Mouse (Mus musculus) limb, embryonic 15.5 days (tissue): ENCODE measurements around the gene Gm10097. TPM values are rescaled to one million over a fixed set of nuclear protein-coding genes. Genes with fewer than 3 reads are reported as not detected.
A peak's percentile ranks its signal among the peaks of the same experiment; 100 is the strongest.

ENCODE experiments used
- ATAC-seq: fragments of 200-750 bp; cut with Nextera tagmentation; 2 replicates; pipeline ENCODE4 v1.8.0; 2017; ENCODE audit warnings: low read depth, moderate TSS enrichment; ENCODE audit not compliant: insufficient number of reproducible peaks, low FRiP score, low TSS enrichment
- H3K27ac ChIP-seq: fragments of 300-500 bp; sonication (generic); 2 replicates; pipeline ENCODE4 v1.5.1; 2015; ENCODE audit warnings: moderate library complexity, mild to moderate bottlenecking, inconsistent platforms
- H3K27me3 ChIP-seq: fragments of 300-500 bp; sonication (generic); 2 replicates; pipeline ENCODE4 v1.6.1; 2015; ENCODE audit warnings: inconsistent platforms
- H3K36me3 ChIP-seq: fragments of 300-500 bp; sonication (generic); 2 replicates; pipeline ENCODE4 v1.6.1; 2015; ENCODE audit warnings: inconsistent platforms
- H3K4me1 ChIP-seq: fragments of 300-500 bp; sonication (generic); 2 replicates; pipeline ENCODE4 v1.6.1; 2015; ENCODE audit warnings: inconsistent platforms
- H3K4me2 ChIP-seq: fragments of 300-500 bp; sonication (generic); 2 replicates; pipeline ENCODE4 v1.6.1; 2015; ENCODE audit warnings: mild to moderate bottlenecking, inconsistent platforms
- H3K4me3 ChIP-seq: fragments of 300-500 bp; sonication (generic); 2 replicates; pipeline ENCODE4 v1.5.1; 2015; ENCODE audit warnings: mild to moderate bottlenecking, inconsistent platforms
- H3K9ac ChIP-seq: fragments of 300-500 bp; sonication (generic); 2 replicates; pipeline ENCODE4 v1.6.1; 2015; ENCODE audit warnings: inconsistent platforms
- H3K9me3 ChIP-seq: fragments of 300-500 bp; sonication (generic); 2 replicates; pipeline ENCODE4 v1.6.1; 2016; ENCODE audit warnings: inconsistent platforms
- WGBS: fragments of 180-500 bp; shearing (Covaris S2); methylation state at CpG from one replicate; pipeline ENCODE4 v1.1.7; 2015; 5-methylcytosine and 5-hydroxymethylcytosine counted together
- polyA plus RNA-seq: library from polyadenylated mRNA; unstranded; fragments of >200 nt; fragmentation: Nextera tagmentation; extraction: Ambion mirVana; gene quantifications from 2 replicates; pipeline ENCODE4 v1.2.1, GENCODE M21; 2015

The Gm10097 gene
- polyA plus RNA-seq, 1 experiment from 2014 or later, result 0.15 TPM

DNA sequence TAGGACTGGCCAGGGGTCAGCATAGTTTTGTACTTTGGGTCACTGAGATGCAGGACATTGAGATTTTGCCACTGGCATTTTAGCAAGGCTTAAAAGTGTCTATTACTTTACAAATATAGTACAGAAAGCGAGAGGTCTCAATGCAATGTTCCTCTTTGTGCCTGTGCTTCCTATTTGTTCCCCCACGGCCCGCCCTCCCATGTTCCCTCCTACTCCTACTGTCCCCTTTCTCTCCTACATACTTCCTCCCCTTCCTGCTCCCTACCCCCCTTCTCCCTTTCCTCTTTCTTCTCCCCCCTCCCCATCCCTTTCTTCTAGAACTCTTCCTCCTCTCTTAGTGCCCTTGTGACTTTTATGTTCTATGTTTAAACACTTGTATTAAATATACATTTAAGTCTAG, 12.1 kb upstream of the Gm10097 start:
- Histone ChIP-seq H3K9ac (no peak overlapping the region), H3K4me1 (no peaks in the 10 kb centered on the region), H3K27ac (no peak overlapping the region), H3K36me3 (peaks cover 23% of the 10 kb centered on the region), H3K27me3 (no peaks in the 10 kb centered on the region), H3K4me3 (no peak overlapping the region), H3K9me3 (no peaks in the 10 kb centered on the region), H3K4me2 (no peak overlapping the region)
- no peak for ATAC-seq
- WGBS, result 93% methylated on average over 3 of the region's 3 CpGs

DNA sequence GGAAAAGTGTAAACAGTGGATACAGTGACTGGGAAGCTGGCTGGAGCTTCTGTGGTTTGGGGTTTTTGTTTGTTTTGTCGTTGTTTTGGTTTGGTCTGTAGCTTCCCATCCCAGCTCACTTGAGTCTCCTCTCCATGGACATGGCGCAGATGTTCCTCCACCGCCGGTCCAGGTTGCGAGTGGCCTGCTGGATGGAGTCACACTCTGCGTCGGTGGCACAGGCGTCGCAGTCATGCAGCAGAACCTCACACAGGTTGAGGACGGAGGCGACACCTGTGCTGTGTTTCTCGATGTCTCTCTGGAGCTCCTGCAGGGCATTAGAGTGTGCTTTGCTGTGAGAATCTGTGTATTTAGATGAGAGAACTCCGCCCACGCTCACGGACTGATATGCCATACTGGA, 11.3 kb upstream of the Gm10097 start:
- Histone ChIP-seq H3K9ac (no peak overlapping the region), H3K27me3 (no peaks in the 10 kb centered on the region), H3K27ac (no peak overlapping the region), H3K4me1 (no peaks in the 10 kb centered on the region), H3K9me3 (no peaks in the 10 kb centered on the region), H3K4me3 (no peak overlapping the region), H3K36me3 (peaks cover 19% of the 10 kb centered on the region), H3K4me2 (no peak overlapping the region)
- ATAC-seq, result no peak
- 93% methylated on average over 15 of the region's 15 CpGs for WGBS

DNA sequence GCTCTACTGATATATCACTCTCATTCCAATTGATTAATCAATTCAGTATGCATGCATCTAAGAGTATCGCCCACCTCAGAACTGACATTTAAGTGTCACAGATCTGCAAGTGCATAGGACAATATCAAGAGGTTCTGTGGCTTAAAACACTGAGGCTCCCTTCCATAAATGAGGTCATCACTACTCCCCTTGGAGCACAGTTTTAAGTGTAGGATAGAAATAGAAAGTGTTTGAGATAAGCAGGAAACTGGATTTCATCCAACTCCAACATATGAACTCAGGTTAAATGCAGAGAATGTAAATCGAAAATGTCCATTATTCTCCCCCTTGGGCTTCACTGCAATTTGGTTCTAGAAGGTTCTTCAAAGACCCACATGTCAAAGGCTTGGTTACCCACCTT, 10.1 kb upstream of the Gm10097 start:
- H3K4me3 ChIP-seq, result no peak overlapping the region
- no peak for ATAC-seq
- no peaks in the 10 kb centered on the region for H3K9me3 ChIP-seq
- H3K27me3 ChIP-seq, result no peaks in the 10 kb centered on the region
- H3K4me2 ChIP-seq, result no peak overlapping the region
- no peak overlapping the region for H3K27ac ChIP-seq
- H3K36me3 ChIP-seq, result peaks cover 19% of the 10 kb centered on the region
- H3K4me1 ChIP-seq, result no peaks in the 10 kb centered on the region
- WGBS, result 76% methylated on average over 2 of the region's 2 CpGs
- no peak overlapping the region for H3K9ac ChIP-seq

DNA sequence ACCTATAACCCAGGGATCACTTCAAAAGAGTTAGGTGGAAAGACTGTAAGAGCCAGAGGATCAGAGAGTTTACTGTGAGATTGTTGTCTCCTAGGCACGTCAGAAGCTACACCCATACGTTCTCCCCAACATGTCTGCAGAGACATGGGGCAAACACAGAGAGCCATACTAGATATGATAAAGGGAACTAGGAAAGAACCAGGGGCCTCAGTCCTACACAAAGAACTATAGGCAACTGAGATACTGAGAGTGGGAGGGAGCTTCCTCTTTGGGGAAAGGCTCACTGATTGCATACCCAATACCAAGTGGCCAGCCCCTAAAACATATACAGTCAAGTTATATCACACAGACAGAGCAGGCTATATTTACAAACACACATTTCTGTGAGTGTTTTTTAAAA, 9.0 kb upstream of the Gm10097 start:
- 78% methylated on average over 2 of the region's 2 CpGs for WGBS
- H3K36me3 ChIP-seq, result peaks cover 19% of the 10 kb centered on the region
- H3K4me2 ChIP-seq, result no peak overlapping the region
- ATAC-seq, result no peak
- no peak overlapping the region for H3K9ac ChIP-seq
- no peaks in the 10 kb centered on the region for H3K9me3 ChIP-seq
- H3K27ac ChIP-seq, result no peak overlapping the region
- no peaks in the 10 kb centered on the region for H3K27me3 ChIP-seq
- no peak overlapping the region for H3K4me3 ChIP-seq
- no peaks in the 10 kb centered on the region for H3K4me1 ChIP-seq

DNA sequence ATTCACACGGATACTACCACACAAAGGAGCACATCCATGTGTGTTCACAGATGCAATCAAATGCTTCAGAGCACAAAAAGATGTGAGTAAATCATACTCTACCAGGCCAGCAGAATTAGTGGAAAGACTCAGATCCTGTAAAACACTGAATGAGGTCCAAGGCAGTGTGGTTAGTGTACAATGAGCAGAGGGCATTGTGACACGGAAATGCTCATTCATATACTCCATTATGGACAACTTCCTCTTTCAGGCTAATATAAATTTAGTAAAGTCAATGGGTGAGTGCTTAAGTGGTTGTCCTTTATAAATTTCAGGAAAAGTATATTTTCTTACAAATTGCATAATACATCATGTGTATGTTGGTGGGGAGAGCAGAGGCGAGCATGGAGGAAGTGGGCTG, 1.9 kb upstream of the Gm10097 start:
- H3K9ac ChIP-seq, result no peak overlapping the region
- H3K36me3 ChIP-seq, result no peaks in the 10 kb centered on the region
- no peak overlapping the region for H3K4me3 ChIP-seq
- WGBS, result 84% methylated on average over 3 of the region's 3 CpGs
- no peaks in the 10 kb centered on the region for H3K27me3 ChIP-seq
- ATAC-seq, result no peak
- H3K27ac ChIP-seq, result no peak overlapping the region
- H3K4me2 ChIP-seq, result no peak overlapping the region
- no peaks in the 10 kb centered on the region for H3K9me3 ChIP-seq
- no peaks in the 10 kb centered on the region; the same call in 1 of the 2 replicates for H3K4me1 ChIP-seq

DNA sequence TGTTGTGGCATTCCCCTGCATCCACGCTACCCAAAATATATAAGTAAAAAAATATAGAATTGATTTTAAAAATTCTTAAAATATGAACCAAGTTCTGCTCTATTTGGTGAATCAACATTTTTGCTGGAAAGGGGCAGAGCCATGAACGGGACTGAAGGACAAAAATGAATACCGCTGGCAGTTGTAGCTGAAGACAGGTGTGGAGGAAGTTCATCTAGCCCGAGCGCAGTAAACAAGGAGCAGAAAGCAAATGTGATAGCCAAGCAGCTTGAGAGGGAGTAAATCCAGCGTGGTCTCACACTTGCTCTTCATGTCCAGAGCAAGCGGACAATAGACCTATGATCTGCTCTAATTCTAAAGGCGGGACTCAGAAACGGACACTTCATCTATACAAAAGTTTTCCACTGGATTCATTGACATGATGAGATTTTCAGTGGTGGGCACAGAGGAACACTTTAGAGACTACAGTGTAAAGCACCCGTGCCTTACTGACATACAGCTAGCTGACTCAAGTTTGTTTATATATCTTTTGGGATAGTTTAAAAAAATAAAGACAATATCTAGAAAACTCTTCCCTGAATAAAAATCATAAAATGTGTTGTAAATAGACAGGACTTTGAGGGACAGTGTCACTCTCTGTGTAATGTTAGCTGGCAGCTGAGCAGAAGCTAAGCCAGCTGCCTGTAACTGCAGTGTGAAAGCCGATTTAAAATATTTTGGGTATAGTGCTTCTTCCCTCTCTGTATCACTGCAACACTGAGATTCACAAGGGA, 1.4 kb downstream of the Gm10097 start:
- 69% methylated on average over 11 of the region's 11 CpGs for WGBS
- Histone ChIP-seq H3K4me2 (no peak overlapping the region), H3K27me3 (no peaks in the 10 kb centered on the region), H3K9ac (no peak overlapping the region), H3K4me1 (no peaks in the 10 kb centered on the region; the same call in 1 of the 2 replicates), H3K4me3 (no peak overlapping the region), H3K9me3 (no peaks in the 10 kb centered on the region), H3K36me3 (0 out of 2 replicates have a peak, but pooled peaks cover 4% of the 10 kb centered on the region), H3K27ac (no peak overlapping the region)
- ATAC-seq, result no peak

DNA sequence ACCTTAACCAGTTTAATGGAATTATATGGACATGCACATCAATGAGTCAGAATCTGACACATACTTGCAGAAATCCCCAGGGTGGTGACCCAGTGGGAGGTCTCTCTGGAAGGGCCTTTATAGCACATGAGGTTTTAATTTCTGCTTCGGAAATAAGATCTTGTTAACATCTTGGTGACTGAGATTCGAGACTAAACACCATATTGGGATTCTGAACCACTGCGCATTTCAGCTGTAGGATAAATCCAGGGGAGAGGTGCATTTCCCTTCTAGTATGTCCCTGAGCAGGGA, 1.9 kb downstream of the Gm10097 start:
- Histone ChIP-seq H3K4me2 (no peak overlapping the region), H3K4me3 (no peak overlapping the region), H3K4me1 (no peaks in the 10 kb centered on the region; the same call in 1 of the 2 replicates), H3K27me3 (no peaks in the 10 kb centered on the region), H3K27ac (no peak overlapping the region), H3K9ac (no peak overlapping the region), H3K36me3 (0 out of 2 replicates have a peak, but pooled peaks cover 5% of the 10 kb centered on the region), H3K9me3 (no peaks in the 10 kb centered on the region)
- 24% methylated on average over 3 of the region's 3 CpGs for WGBS
- ATAC-seq, result no peak; the same call in 1 of the 2 replicates

DNA sequence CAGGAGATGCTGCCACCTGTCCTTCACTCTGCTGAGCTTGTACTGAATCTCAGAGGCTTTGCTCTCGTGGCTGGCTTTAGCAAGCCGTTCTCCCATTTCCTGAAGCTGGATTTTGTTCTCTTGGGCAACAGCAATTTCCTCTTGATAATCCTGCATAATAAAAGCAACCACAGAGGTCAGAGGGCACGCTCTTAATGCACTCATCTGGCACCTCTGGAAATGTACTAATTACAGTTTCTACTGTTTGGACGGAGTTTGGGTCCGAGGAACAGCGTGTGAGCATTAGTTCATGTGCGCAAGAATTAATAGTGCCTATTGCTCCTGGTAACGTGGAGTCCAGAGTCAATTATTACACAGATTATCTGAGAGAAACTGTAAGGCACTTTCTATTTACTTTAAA, 3.1 kb downstream of the Gm10097 start:
- H3K4me1 ChIP-seq, result no peaks in the 10 kb centered on the region; the same call in 1 of the 2 replicates
- no peaks in the 10 kb centered on the region for H3K9me3 ChIP-seq
- no peak overlapping the region for H3K9ac ChIP-seq
- no peak overlapping the region for H3K4me2 ChIP-seq
- ATAC-seq, result no peak
- H3K27ac ChIP-seq, result no peak overlapping the region
- H3K36me3 ChIP-seq, result 0 out of 2 replicates have a peak, but pooled peaks cover 8% of the 10 kb centered on the region
- H3K27me3 ChIP-seq, result no peaks in the 10 kb centered on the region
- no peak overlapping the region for H3K4me3 ChIP-seq
- WGBS, result 46% methylated on average over 8 of the region's 8 CpGs

DNA sequence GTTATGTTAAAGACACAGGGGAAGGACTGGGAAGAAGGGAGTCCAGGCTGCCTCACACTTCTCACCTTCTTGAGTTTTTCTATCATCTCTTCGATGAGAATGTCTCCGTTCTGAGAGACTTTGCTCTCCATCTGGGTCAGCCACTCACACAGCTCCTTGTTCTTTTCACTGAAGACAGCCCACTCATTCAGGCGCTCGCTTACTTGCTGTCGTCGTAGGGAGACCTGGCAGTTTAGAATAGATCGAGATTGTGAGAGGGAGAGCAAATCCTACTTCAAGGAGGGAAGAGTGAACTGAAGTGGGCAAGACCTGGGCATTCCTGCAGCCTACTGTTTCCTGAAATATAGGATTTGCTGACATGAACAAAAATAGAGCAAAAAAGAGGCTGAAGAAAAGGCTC, 6.7 kb downstream of the Gm10097 start:
- H3K27me3 ChIP-seq, result no peaks in the 10 kb centered on the region
- no peak overlapping the region for H3K9ac ChIP-seq
- H3K36me3 ChIP-seq, result 0 out of 2 replicates have a peak, but pooled peaks cover 8% of the 10 kb centered on the region
- H3K4me3 ChIP-seq, result no peak overlapping the region
- no peaks in the 10 kb centered on the region; the same call in 1 of the 2 replicates for H3K4me1 ChIP-seq
- H3K27ac ChIP-seq, result no peak overlapping the region
- no peak for ATAC-seq
- WGBS, result 90% methylated on average over 7 of the region's 7 CpGs
- no peak overlapping the region for H3K4me2 ChIP-seq
- H3K9me3 ChIP-seq, result no peaks in the 10 kb centered on the region

DNA sequence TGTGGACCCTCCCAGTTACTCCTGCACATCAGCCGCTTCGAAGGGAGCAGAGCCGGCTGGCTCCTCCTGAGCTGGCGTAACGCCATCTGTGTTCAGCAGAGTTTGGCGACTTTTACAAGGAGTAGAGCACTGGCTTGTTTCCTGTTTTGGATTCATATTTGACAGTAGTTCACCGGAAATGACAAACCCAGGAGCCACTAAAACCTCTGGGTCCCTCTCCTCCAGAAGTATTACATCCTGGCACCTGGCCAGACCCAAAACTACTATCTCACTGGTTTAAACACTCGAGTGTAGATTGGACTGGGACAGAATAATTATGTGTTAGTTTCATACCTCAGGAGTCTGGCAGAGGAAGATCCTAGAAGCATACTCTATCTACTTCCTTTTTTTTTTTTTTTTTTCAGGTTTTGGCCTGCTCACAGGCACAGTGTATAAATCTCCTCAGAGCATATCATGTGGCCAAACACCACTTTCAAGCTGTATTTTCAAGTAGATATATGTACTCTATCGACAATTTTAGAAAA, 11.0 kb downstream of the Gm10097 start:
- H3K36me3 ChIP-seq, result 0 out of 2 replicates have a peak, but pooled peaks cover 4% of the 10 kb centered on the region
- no peaks in the 10 kb centered on the region for H3K4me1 ChIP-seq
- H3K9me3 ChIP-seq, result no peaks in the 10 kb centered on the region
- no peak overlapping the region for H3K27ac ChIP-seq
- no peak overlapping the region for H3K9ac ChIP-seq
- H3K27me3 ChIP-seq, result no peaks in the 10 kb centered on the region
- peak; percentile 77 for ATAC-seq
- no peak overlapping the region for H3K4me3 ChIP-seq
- H3K4me2 ChIP-seq, result no peak overlapping the region
- WGBS, result 32% methylated on average over 9 of the region's 9 CpGs

DNA sequence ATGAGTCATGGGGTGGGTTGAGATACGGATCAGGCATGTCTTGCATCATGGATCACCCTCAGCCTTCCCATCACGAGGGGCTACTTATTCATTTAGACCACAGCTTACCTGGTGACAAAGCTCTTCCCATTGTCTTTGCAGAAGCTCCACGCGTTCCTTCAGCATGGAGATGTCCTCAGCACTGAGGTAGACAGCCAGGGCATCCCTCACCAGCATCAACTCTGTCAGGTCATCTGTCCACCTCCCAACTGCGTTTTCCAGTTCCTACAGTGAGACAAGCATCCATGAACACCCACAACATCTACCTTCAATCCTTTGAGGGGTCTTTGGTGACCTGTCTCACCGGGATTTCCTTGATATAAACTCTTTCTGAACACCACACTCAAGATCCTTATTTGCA, 14.7 kb downstream of the Gm10097 start:
- Histone ChIP-seq H3K9ac (no peak overlapping the region), H3K4me2 (no peak overlapping the region), H3K27ac (no peak overlapping the region), H3K4me1 (no peaks in the 10 kb centered on the region), H3K36me3 (no peaks in the 10 kb centered on the region), H3K27me3 (no peaks in the 10 kb centered on the region), H3K9me3 (no peaks in the 10 kb centered on the region), H3K4me3 (no peak overlapping the region)
- 84% methylated on average over 6 of the region's 6 CpGs for WGBS
- ATAC-seq, result no peak

DNA sequence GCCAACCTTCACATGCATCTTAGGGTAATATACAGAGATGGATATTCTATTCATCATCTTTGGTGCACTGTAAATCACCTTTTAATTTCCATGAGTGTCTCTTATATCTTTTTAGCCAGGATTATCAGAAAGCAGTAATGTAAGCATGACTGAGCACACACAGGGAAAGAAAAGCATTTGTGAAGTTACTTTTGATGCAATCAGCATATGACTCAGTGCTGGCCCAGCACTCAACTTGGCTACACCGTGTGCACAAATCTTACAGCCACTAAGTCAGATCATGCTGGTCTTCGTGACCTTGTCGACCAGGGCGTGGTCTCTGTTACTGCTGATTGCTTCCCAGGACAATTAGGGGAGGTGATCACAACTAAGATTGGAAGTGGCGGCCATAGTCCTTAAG, 16.8 kb downstream of the Gm10097 start:
- Histone ChIP-seq H3K4me1 (no peaks in the 10 kb centered on the region), H3K4me2 (no peak overlapping the region), H3K36me3 (no peaks in the 10 kb centered on the region), H3K27me3 (no peaks in the 10 kb centered on the region), H3K9ac (no peak overlapping the region), H3K4me3 (no peak overlapping the region), H3K27ac (no peak overlapping the region), H3K9me3 (no peaks in the 10 kb centered on the region)
- no peak for ATAC-seq
- 79% methylated on average over 5 of the region's 5 CpGs for WGBS
